Mouse (Mus musculus): ENCODE data around the gene Pax3. TPM values are rescaled to one million over a fixed set of nuclear protein-coding genes. Genes with fewer than 3 reads are reported as not detected.

Gene Pax3
- polyA plus RNA-seq, 1 experiment from 2014 or later, result 4.7 TPM

DNA sequence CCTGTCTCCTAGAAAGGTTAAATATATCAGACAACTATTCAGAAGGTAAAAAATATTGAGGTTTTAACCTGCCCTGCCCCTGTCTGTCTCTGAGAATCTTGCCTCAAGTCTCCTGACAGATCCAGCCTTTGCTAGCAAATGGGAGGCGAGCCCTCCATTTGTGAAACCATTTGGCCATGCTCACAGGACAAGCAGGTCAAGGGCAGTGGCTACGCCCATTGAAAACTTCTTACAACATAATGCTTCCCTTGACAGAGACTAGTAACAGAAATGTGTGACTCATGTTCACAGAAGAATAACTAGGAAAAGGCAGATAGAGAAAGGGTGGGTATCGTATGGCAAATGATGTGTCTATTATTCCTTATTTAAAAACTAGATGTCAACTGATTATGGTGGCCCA, 80.9 kb downstream of the Pax3 start:
- Histone ChIP-seq H3K9me3 (ENCODE audit: control insufficient read depth, low read length) (no peaks in the 10 kb centered on the region), H3K27ac (ENCODE audit: low read depth, low read length) (no peak overlapping the region), H3K4me1 (replicated peaks; ENCODE audit: control insufficient read depth, insufficient read depth, low read length) (no peaks in the 10 kb centered on the region), H3K4me2 (ENCODE audit: low read depth, low read length, severe bottlenecking) (no peak overlapping the region), H3K4me3 (ENCODE audit: low read depth, low read length) (no peak overlapping the region), H3K9ac (ENCODE audit: low read length) (no peak overlapping the region), H3K27me3 (ENCODE audit: control insufficient read depth, insufficient read depth, low read length) (peaks cover 3% of the 10 kb centered on the region), H3K36me3 (ENCODE audit: control insufficient read depth, insufficient read depth, low read length) (no peaks in the 10 kb centered on the region)
- ATAC-seq (replicated peaks; ENCODE audit: low FRiP score) (no peak), DNase-seq (ENCODE audit: low spot score) (no peak)
- WGBS, result 93% methylated on average over 3 of the region's 3 CpGs

DNA sequence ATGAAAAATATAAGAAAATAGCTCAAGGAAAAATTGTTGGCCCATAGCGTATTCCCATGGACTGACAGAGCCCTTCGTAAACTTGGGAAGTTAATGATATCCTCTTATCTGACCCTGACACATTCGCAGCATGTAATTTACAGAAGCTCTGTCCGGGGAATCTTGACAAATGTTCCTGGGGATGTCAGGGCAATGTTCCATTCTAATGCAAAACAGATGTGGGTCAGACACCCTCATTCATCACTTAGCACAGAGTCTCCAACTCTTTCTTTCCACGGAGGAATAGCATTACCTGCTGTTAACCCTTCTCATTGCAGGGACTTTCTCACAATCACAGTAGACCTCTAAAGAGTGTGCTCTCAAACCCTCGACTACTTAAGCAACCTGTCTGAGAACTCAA, 86.6 kb downstream of the Pax3 start:
- no peaks in the 10 kb centered on the region for H3K9me3 ChIP-seq (ENCODE audit: control insufficient read depth, low read length)
- H3K9ac ChIP-seq (ENCODE audit: low read length), result no peak overlapping the region
- no peak for ATAC-seq (replicated peaks; ENCODE audit: low FRiP score)
- WGBS, result 63% methylated on average over 6 of the region's 6 CpGs
- no peak for DNase-seq (ENCODE audit: low spot score)
- H3K4me1 ChIP-seq (replicated peaks; ENCODE audit: control insufficient read depth, insufficient read depth, low read length), result no peaks in the 10 kb centered on the region
- H3K4me3 ChIP-seq (ENCODE audit: low read depth, low read length), result no peak overlapping the region
- H3K27ac ChIP-seq (ENCODE audit: low read depth, low read length), result no peak overlapping the region
- no peaks in the 10 kb centered on the region for H3K36me3 ChIP-seq (ENCODE audit: control insufficient read depth, insufficient read depth, low read length)
- no peaks in the 10 kb centered on the region for H3K27me3 ChIP-seq (ENCODE audit: control insufficient read depth, insufficient read depth, low read length)
- no peak overlapping the region for H3K4me2 ChIP-seq (ENCODE audit: low read depth, low read length, severe bottlenecking)

DNA sequence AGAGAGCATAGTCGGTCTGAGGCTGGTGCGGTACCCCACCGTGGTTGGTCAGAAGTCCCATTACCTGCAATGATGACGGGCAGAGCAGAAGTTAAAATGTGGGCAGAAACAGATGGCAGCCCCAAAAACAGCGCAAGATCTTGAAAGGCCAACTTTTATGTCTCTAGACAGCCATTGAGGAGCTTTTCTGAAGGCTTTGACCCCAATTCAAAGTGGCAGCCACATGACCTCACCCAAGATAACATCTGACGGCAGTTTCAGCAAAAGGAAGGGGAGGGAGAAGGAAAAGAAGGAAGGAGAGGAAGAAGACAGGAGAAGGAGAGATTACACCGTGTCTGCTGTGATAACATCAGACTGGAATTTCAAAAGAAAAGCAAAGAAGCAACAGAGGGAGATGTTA, 93.4 kb downstream of the Pax3 start:
- H3K27ac ChIP-seq (ENCODE audit: low read depth, low read length), result no peak overlapping the region
- H3K4me3 ChIP-seq (ENCODE audit: low read depth, low read length), result no peak overlapping the region
- no peaks in the 10 kb centered on the region for H3K27me3 ChIP-seq (ENCODE audit: control insufficient read depth, insufficient read depth, low read length)
- no peaks in the 10 kb centered on the region for H3K36me3 ChIP-seq (ENCODE audit: control insufficient read depth, insufficient read depth, low read length)
- DNase-seq (ENCODE audit: low spot score) (no peak), ATAC-seq (replicated peaks; ENCODE audit: low FRiP score) (no peak)
- H3K4me1 ChIP-seq (replicated peaks; ENCODE audit: control insufficient read depth, insufficient read depth, low read length), result no peaks in the 10 kb centered on the region
- 79% methylated on average over 7 of the region's 7 CpGs for WGBS
- no peak overlapping the region for H3K9ac ChIP-seq (ENCODE audit: low read length)
- H3K9me3 ChIP-seq (ENCODE audit: control insufficient read depth, low read length), result no peaks in the 10 kb centered on the region
- no peak overlapping the region for H3K4me2 ChIP-seq (ENCODE audit: low read depth, low read length, severe bottlenecking)

DNA sequence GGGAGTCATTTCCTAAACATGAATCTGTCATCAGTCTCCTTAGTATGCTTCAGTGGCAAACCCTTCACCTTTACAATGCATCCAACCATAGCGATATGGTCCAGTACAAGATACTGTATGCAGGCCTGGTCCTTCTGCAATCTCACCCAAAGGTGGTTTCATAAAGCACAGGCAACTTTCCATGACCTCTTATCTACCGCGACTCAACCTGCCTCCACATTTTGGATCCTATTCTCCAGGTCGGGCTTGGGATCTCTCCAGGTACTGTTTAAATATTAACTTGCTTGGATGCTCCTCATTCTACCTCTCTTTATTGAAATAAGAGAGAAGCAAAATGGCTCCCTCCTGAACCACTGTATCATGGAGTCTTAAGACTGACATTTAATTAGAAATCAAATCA, 103.3 kb downstream of the Pax3 start:
- ATAC-seq (replicated peaks; ENCODE audit: low FRiP score), result no peak
- Histone ChIP-seq H3K4me3 (ENCODE audit: low read depth, low read length) (no peak overlapping the region), H3K9ac (ENCODE audit: low read length) (no peak overlapping the region), H3K4me1 (replicated peaks; ENCODE audit: control insufficient read depth, insufficient read depth, low read length) (no peaks in the 10 kb centered on the region), H3K9me3 (ENCODE audit: control insufficient read depth, low read length) (no peaks in the 10 kb centered on the region), H3K36me3 (ENCODE audit: control insufficient read depth, insufficient read depth, low read length) (no peaks in the 10 kb centered on the region), H3K27ac (ENCODE audit: low read depth, low read length) (no peak overlapping the region), H3K27me3 (ENCODE audit: control insufficient read depth, insufficient read depth, low read length) (no peaks in the 10 kb centered on the region), H3K4me2 (ENCODE audit: low read depth, low read length, severe bottlenecking) (no peak overlapping the region)
- no peak for DNase-seq (ENCODE audit: low spot score)
- 92% methylated on average over 4 of the region's 4 CpGs for WGBS

DNA sequence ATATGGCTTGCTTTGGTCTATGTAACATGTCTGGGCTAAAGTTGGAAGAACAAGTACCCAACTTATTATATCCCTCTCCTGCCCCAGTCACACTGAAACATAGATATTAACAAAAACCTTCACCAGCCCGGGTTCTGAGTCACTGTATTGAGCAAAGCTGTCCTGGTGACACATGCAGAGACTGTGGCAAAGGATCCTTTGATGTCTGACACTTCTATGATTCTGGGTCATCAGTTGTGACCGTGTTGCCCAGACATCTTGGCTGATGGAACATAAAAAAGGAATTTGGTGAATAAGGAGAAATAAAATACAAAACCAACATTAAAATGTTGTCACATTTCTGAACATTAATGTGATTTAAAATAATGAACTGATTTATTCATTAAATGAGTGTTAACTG, 108.3 kb downstream of the Pax3 start:
- ATAC-seq (replicated peaks; ENCODE audit: low FRiP score) (no peak), DNase-seq (ENCODE audit: low spot score) (no peak)
- Histone ChIP-seq H3K9me3 (ENCODE audit: control insufficient read depth, low read length) (no peaks in the 10 kb centered on the region), H3K27me3 (ENCODE audit: control insufficient read depth, insufficient read depth, low read length) (no peaks in the 10 kb centered on the region), H3K9ac (ENCODE audit: low read length) (no peak overlapping the region), H3K27ac (ENCODE audit: low read depth, low read length) (no peak overlapping the region), H3K36me3 (ENCODE audit: control insufficient read depth, insufficient read depth, low read length) (no peaks in the 10 kb centered on the region), H3K4me1 (replicated peaks; ENCODE audit: control insufficient read depth, insufficient read depth, low read length) (no peaks in the 10 kb centered on the region), H3K4me2 (ENCODE audit: low read depth, low read length, severe bottlenecking) (no peak overlapping the region), H3K4me3 (ENCODE audit: low read depth, low read length) (no peak overlapping the region)
- whole genome bisulfite sequencing, result 78% methylated on average over 2 of the region's 2 CpGs

DNA sequence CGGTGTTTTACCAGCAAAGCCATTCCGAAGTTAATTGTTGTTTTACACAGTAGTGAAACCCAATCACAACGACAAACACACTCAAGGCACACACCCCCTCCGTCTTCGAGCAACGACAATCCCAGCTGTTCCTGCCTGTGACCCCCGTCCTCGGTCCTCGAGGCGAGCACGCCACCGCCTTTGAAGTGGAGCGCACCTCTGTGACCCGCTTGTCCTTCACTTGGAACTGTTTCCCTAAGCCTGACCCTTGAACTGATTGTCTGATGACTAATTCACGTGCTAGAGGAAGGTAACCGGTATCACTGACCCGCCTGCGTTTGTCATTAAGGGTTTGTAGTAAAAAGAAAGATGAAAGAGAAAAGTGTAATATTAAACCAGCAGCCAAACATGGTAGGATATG, 115.2 kb downstream of the Pax3 start:
- Histone ChIP-seq H3K4me3 (ENCODE audit: low read depth, low read length) (no peak overlapping the region), H3K27ac (ENCODE audit: low read depth, low read length) (no peak overlapping the region), H3K9ac (ENCODE audit: low read length) (no peak overlapping the region), H3K4me2 (ENCODE audit: low read depth, low read length, severe bottlenecking) (no peak overlapping the region), H3K9me3 (ENCODE audit: control insufficient read depth, low read length) (no peaks in the 10 kb centered on the region), H3K4me1 (replicated peaks; ENCODE audit: control insufficient read depth, insufficient read depth, low read length) (no peaks in the 10 kb centered on the region), H3K27me3 (ENCODE audit: control insufficient read depth, insufficient read depth, low read length) (peaks cover 2% of the 10 kb centered on the region; the same call in 1 of the 2 replicates), H3K36me3 (ENCODE audit: control insufficient read depth, insufficient read depth, low read length) (no peaks in the 10 kb centered on the region)
- WGBS, result 52% methylated on average over 18 of the region's 18 CpGs
- no peak for DNase-seq (ENCODE audit: low spot score)
- ATAC-seq (replicated peaks; ENCODE audit: low FRiP score), result no peak

DNA sequence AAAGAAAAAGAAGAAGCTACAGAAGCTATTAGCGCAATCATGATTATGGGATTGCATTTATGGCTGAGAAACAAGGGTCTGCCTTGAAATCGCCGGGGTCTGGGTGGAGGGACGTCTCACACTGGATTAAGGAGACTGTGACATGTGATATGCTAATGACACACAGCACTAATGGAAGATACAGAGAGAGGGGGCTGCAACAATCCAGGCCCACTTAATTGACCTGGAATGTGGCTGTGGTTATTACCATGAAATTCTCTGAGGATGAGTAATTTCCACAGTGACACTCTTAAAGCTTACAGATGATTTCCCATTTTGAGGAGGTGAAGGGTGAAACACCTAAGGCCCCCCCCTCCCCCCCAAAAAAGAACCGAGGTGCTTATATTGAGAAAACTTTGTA, 136.1 kb downstream of the Pax3 start:
- no peak for DNase-seq (ENCODE audit: low spot score)
- Histone ChIP-seq H3K27me3 (ENCODE audit: control insufficient read depth, insufficient read depth, low read length) (no peaks in the 10 kb centered on the region), H3K4me1 (replicated peaks; ENCODE audit: control insufficient read depth, insufficient read depth, low read length) (no peaks in the 10 kb centered on the region), H3K27ac (ENCODE audit: low read depth, low read length) (no peak overlapping the region), H3K9ac (ENCODE audit: low read length) (no peak overlapping the region), H3K4me3 (ENCODE audit: low read depth, low read length) (no peak overlapping the region), H3K36me3 (ENCODE audit: control insufficient read depth, insufficient read depth, low read length) (no peaks in the 10 kb centered on the region), H3K4me2 (ENCODE audit: low read depth, low read length, severe bottlenecking) (no peak overlapping the region), H3K9me3 (ENCODE audit: control insufficient read depth, low read length) (no peaks in the 10 kb centered on the region)
- 52% methylated on average over 5 of the region's 5 CpGs for WGBS
- no peak for ATAC-seq (replicated peaks; ENCODE audit: low FRiP score)

DNA sequence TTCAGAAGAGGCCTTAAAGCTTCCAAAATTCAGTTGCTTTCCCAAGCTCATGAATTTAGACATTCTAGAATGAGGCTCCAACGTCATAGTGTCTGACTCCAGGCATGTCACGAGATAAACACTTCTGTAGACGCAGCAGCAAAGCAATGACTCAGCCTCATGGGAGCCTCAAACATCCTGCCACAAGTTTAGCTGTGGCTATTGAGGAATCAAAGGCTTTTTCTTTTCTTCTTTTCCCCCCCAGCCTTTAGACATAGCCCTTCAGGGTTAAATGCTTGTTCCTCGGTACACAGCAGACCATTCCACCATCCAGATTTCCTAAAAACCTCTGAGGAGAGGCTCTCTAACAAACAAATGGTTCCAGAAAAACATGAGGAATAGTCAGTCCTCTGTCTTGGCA, 139.0 kb downstream of the Pax3 start:
- Histone ChIP-seq H3K4me3 (ENCODE audit: low read depth, low read length) (no peak overlapping the region), H3K9ac (ENCODE audit: low read length) (no peak overlapping the region), H3K36me3 (ENCODE audit: control insufficient read depth, insufficient read depth, low read length) (no peaks in the 10 kb centered on the region), H3K9me3 (ENCODE audit: control insufficient read depth, low read length) (no peaks in the 10 kb centered on the region), H3K4me2 (ENCODE audit: low read depth, low read length, severe bottlenecking) (no peak overlapping the region), H3K27ac (ENCODE audit: low read depth, low read length) (no peak overlapping the region), H3K4me1 (replicated peaks; ENCODE audit: control insufficient read depth, insufficient read depth, low read length) (no peaks in the 10 kb centered on the region), H3K27me3 (ENCODE audit: control insufficient read depth, insufficient read depth, low read length) (no peaks in the 10 kb centered on the region)
- ATAC-seq (replicated peaks; ENCODE audit: low FRiP score), result no peak
- whole genome bisulfite sequencing, result 79% methylated on average over 4 of the region's 4 CpGs
- DNase-seq (ENCODE audit: low spot score), result no peak

DNA sequence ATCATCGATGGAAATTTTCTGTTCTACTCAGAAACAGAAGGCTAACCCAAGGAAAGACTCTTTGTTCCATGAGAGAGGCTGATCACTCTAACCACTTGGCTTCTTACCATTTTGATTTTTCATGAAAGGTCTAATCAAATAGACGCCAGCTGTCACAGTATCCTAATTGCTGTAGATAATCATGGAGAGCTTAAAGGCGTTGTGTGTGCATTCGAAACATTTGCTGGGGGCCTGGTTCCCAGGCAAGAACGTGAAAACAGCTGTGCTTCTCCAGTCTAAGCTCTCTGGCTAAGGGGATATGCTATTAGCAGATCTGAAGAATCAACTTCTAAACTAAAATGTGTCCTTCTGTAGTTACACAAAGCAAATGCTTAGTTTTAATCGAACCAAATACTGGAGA, 143.3 kb downstream of the Pax3 start:
- no peak overlapping the region for H3K9ac ChIP-seq (ENCODE audit: low read length)
- no peak overlapping the region for H3K27ac ChIP-seq (ENCODE audit: low read depth, low read length)
- H3K27me3 ChIP-seq (ENCODE audit: control insufficient read depth, insufficient read depth, low read length), result no peaks in the 10 kb centered on the region
- H3K36me3 ChIP-seq (ENCODE audit: control insufficient read depth, insufficient read depth, low read length), result no peaks in the 10 kb centered on the region
- no peaks in the 10 kb centered on the region for H3K4me1 ChIP-seq (replicated peaks; ENCODE audit: control insufficient read depth, insufficient read depth, low read length)
- WGBS, result 79% methylated on average over 6 of the region's 6 CpGs
- H3K4me2 ChIP-seq (ENCODE audit: low read depth, low read length, severe bottlenecking), result no peak overlapping the region
- ATAC-seq (replicated peaks; ENCODE audit: low FRiP score) (no peak), DNase-seq (ENCODE audit: low spot score) (no peak)
- H3K4me3 ChIP-seq (ENCODE audit: low read depth, low read length), result no peak overlapping the region
- no peaks in the 10 kb centered on the region for H3K9me3 ChIP-seq (ENCODE audit: control insufficient read depth, low read length)
